Mouse (Mus musculus) MEL-GATA-1-ER (cell line): ENCODE data around the gene Lce1m.
"Not testable (repeated sequence)": the region's sequence is repeated elsewhere in the genome, so short reads cannot be mapped to it uniquely, and the experiment has no call there.

Source experiments
- DNase-seq: peaks from one replicate; pipeline ENCODE4 v3.0.0-alpha.2; 2012; ENCODE audit warnings: low read depth; ENCODE audit errors: extremely low read depth

Lce1m gene

GRCm38 (mm10) chr3:93018960-93019359, at the start of gene Lce1m:
Gene Lce1m (minus strand): TSS chr3:93019060.
- no peak for DNase-seq

- not testable (repeated sequence) for DNase-seq
Observed at GRCm38 (mm10) chr3:93068523-93068922, 49.7 kb upstream of the Lce1m start, which contains the start of gene Gm4858. Gene Gm4858 (plus strand): TSS chr3:93068823.

- no peak for DNase-seq
Observed at GRCm38 (mm10) chr3:93052826-93053474, 34.1 kb upstream of the Lce1m start.

- no peak for DNase-seq
Observed at GRCm38 (mm10) chr3:93050182-93050581, 31.3 kb upstream of the Lce1m start.

- peak; percentile 3 for DNase-seq
Observed at GRCm38 (mm10) chr3:93031450-93031849, 12.6 kb upstream of the Lce1m start.

- no peak for DNase-seq
Observed at GRCm38 (mm10) chr3:93025486-93025885, 6.6 kb upstream of the Lce1m start.

- DNase-seq, result no peak
Observed at GRCm38 (mm10) chr3:93023411-93024184, 4.7 kb upstream of the Lce1m start.

GRCm38 (mm10) chr3:93021171-93021570, 2.3 kb upstream of the Lce1m start:
- DNase-seq, result no peak

GRCm38 (mm10) chr3:93015460-93016104, 3.3 kb downstream of the Lce1m start, which contains the start of gene Crct1:
Gene Crct1 (minus strand): TSS chr3:93015687.
- DNase-seq, result no peak

GRCm38 (mm10) chr3:93014871-93015270, 4.0 kb downstream of the Lce1m start:
- no peak for DNase-seq

- no peak for DNase-seq
Observed at GRCm38 (mm10) chr3:93014378-93014801, 4.5 kb downstream of the Lce1m start.

GRCm38 (mm10) chr3:93002843-93003242, 16.0 kb downstream of the Lce1m start:
- no peak for DNase-seq

- no peak for DNase-seq
Observed at GRCm38 (mm10) chr3:93000621-93001020, 18.2 kb downstream of the Lce1m start.

- no peak for DNase-seq
Observed at GRCm38 (mm10) chr3:92998691-92999090, 20.2 kb downstream of the Lce1m start.

GRCm38 (mm10) chr3:92991926-92992325, 26.9 kb downstream of the Lce1m start, which contains the start of gene Lce3f:
Gene Lce3f (plus strand): TSS chr3:92992226.
- DNase-seq, result no peak

- DNase-seq, result no peak
Observed at GRCm38 (mm10) chr3:92978484-92978883, 40.4 kb downstream of the Lce1m start.
